Mouse (Mus musculus): ENCODE results near the gene Ptp4a2.

The Ptp4a2 gene

DNA sequence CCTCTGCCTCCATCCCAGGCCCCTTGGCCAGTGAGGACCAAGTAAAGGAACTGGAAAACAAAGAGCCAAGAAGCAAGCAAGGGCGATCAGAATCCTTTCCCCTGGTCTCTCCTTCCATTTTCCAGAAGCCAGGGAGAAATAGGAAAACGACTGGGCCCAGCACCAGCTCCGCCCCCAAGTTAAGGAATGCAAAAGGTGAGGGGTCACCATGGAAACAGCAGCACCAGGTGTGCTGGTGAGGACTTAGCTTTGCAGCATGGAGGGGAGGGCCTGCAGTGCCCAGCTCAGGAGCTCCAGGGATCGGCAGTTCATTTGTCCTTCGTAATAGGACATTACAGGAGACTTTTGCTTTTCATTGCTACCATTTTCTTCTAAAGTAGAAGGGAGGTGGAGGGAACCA, 13.0 kb upstream of the Ptp4a2 start:
- DNase-seq (ENCODE audit: low spot score): no peak

DNA sequence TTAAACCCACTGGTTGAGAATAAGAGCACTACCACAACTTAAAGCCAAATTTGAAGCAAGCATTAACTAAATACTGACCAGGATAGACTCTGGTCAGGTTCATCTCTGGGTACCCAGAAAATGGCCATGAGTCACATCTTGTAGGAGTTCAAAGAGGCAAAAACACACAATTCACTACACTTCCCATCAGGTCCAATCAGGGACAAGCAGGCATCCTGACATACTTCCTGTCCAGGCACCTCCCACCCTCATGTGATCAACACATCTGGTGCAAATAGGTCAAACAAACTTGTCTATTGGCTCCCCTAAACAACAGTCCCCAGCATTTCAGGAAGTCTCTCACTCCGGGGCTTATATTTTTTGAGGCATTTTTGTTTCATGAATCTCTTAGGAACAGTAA, 7.7 kb upstream of the Ptp4a2 start:
- no peak for DNase-seq (ENCODE audit: low spot score)

DNA sequence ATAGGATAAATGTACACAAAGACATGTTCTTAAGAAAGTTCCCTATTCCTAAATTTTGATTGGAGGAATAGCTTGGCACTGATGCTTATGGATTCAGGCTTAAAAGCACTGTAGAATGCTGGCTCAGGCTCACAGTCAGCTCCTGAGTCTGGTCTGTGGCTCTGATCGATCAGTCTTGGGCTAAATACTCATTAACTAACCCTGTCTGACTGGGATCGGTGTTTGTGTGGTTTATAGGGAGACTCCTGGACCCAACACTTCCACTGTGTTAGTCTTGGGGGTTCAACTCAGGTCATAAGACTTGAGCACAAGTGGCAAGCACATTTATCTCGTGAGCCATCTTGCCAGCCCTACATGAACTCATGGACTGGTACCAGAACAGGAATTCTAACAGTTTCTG, 6.0 kb upstream of the Ptp4a2 start:
- no peak for DNase-seq (ENCODE audit: low spot score)

DNA sequence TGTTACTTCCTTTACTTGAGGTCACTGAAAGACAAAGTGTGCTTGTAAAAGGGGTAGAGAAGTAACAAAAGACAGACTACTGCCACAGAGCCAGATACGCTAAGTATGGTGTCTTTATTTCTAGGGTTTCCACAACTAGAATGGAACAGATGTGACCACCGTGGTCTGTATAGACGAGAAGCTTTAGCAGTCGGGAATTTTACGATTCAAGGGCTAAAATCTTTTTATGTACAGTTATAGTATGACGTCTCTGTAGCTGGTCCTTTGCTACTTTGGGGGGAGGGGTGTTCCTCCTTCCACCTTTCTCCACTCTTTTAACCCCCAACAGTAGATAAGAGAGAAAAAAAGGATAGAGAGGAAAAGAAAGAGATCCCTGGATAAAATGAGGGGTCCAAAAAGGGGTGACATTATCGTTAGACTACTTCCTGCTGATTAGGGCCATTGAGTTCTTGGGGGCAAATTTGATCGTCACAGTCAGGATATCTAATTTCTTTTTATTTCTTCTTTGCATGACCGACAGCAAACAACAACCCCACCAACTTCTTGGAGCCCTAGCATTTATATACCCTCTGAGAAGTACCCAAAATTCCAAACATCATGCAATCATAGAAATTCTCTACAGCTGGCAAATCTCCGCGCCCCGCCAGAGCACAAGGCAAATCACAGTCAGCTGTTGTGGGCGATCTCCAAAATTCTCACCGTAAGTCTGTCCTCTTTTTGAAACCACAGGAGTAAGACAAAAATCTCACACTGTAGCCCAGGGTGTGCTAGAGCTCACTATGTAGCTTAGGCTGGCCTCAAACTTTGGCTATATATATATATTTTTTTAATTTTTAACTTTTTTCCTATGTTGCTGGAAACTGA, 818 bp downstream of the Ptp4a2 start:
- no peak for DNase-seq (ENCODE audit: low spot score)

DNA sequence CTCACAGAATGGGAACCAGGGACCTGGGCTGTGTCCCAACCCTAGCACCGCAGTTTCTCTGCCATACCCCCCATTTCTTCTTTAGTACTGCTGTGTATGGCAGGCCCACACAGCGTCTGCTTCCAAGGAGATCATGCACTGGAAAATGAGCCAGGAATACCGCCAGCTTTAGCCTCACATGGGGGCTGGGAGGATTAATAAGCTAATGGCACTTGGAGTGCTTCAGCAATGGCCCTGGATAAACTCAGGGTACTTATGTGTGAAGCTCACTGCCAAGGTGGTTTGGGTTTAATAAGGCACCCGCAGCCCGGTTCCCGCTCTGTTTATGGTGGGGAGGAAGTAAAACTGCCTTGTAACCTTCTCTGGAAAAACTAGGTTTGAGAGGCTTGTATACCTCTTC, 6.6 kb downstream of the Ptp4a2 start:
- no peak for DNase-seq (ENCODE audit: low spot score)

DNA sequence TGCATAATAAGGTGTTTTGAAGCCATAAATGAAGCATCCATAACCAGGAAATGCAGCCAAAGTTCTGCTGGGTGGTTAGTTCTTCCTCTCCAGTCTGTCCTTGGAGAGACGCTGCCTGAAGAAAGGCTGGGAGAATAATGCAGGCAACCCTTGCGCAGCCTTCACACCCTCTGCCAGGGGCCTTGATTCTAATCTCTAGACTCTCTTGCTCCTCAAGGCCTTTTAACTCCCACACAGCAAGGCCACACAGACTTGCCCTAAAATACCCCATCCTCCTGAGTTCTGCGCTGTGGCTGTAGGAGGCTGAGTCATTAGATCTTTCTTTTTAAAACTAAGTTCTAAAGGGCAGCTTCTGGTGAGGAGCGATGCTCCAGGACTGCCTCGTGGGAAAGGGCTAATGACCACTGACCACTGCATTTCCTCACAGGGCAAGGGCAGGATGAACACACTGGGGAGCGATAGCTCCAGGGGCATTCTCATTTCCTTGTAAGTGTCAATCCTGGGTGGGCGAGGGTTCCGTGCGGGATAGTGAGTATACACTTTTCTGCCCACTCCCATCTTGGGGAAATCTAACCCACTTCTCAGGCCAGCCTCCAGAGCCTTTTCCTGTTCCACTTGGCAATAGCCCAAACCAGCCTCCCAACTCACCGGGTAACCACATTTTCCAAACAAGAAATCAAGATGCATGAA, 7.6 kb downstream of the Ptp4a2 start:
- no peak for DNase-seq (ENCODE audit: low spot score)

DNA sequence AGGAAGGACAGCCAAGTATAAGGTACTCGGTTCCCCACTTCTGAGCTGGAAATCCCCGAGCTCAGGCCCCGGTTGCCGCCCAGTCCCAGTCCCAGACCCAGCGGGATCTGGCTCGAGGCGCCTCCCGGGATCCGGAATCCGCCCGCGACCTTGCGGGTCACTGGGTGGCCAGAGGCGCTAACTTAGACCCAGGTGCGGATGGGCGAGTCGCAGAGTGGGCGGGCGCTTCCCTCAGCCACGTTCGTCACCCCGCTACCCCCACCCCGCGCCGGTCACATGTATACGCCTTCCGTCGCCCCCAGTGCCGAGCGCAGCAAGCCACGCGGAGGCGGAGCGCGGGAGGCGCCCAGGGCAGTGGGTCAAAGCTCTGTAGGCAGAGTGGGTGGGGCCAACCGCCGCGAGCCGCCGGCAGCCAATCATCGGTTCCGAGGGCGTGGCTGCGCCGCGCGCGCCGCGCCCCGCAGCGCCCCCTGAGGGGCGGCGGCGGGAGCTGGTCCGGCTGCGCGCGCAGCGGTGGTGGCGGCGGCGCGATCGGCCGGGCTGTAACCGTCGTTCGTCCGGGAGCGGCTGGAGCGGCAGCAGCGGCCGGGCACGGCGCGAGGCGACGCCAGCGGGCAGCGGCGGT, 8.8 kb downstream of the Ptp4a2 start:
- DNase-seq (ENCODE audit: low spot score): peak; percentile 92

DNA sequence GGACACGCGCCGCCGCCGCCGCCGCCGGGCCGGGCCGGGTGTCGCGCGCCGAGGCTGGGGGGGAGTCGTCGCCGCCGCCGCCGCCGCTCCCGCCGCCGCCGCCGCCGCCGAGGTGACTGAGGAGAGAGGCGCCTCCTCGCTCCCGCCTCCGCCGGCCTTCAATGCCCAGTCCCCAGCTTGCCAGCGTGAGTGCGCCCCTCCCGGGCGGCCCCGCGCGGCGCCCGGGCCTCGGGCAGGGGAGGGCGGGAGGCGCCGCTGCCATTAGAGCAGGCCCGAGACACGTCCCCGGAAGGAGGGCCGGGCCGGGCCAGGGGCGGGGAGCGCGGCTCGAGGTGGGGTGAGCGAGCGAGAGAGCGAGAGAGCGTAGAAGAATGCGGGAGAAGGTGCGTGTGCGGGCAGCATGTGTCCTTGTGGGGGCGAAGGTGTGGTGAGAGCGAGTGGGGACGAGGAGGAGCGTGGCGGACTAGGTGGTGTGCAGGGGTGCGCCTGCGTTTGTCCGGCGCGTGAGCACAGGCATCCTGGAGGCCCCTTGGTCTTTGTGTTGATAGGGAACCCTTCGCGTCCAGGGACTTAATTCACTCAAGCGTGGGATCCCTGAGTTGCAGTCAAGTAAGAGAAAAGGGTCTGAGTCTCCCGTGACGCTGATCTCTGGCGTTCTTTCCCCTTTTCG, 9.5 kb downstream of the Ptp4a2 start:
- no peak for DNase-seq (ENCODE audit: low spot score)

DNA sequence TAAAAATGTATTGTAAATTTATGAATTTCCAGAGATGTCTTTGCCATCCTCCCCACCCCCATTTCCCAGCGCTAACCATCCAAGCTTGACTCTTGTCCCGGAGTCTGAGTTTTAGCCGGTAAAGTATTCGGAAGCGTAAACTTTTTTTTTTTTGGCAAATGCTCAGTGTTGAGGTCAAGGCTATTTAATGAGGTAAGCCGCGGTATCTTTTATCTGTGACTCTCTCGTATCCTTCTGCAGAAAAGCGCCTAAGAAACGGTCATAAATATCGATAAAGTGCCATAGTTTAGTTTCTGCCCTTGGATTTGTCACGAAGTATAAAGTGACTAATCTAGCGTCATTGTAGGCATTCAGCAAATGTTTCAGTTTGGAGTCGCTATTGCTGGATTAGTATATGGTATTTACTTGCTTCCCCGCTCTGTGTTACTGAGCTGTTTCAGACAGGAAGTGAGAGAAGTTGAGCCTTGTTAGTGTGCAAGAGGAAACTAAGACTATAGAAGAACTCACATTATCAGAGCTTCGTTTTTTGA, 10.1 kb downstream of the Ptp4a2 start:
- DNase-seq (ENCODE audit: low spot score): no peak

DNA sequence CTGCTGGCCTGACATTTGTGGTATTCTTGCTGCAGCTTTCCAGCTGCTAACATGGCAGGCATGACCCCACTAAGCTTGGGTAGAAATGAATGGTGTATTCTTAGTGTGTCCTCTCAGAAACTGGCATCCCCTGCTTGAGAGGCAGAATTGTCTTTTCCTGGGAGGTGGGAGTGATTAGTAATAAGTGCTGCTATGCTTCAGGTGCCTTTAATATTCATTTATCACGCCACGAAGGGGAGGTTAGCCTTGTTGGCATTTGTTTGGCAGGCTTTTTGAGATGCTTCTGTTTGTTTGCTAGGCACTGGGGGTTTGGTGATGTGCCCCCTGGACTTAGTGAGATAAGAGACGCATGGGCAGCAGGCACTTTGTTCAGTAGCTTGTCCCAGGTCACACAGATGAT, 11.3 kb downstream of the Ptp4a2 start:
- no peak for DNase-seq (ENCODE audit: low spot score)

DNA sequence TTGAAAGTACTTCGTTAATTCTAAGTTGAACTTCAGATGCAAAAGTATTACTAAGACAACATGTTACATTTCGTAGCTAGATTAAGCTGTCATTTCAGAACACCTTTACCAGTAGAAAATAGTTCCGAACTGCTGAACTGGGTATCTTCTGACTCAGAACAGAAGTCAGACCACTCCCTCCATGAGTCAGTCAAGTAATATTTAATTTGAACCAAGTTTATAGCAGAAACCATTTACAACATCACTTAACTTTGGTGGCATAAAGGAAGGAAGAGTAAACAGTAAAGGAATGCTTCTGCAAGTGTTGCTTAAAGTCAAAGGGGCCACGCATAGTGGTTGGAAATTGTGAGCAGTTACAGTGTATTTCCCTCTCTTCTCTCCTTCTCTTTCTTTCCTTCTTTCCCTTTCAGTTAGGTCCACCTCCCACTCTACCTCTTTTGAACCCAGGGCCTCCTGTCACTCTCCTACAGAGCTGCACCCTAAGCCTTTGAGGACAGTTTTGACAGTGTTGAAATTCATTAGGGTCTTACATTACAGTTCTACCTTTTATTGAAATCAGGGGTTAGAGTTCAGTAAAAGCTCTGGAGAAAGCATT, 12.3 kb downstream of the Ptp4a2 start:
- DNase-seq (ENCODE audit: low spot score): no peak

DNA sequence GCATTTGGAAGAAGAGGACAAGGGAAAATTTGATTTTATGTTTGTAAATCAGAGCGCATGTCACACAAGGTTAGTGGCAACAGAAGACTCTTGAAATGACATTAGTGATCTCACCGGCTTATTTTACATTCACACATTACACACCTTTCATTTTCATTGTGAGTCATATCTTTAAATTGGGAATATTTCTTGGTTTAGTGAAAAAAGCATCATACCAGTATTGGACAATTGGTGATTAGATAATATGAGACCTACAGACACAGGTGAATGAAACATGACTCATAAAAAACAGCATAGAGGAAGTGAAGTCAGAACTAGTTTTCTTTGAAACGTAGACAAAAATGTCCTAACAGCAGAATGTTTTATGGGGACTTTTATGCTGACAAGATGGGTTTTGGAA, 16.6 kb downstream of the Ptp4a2 start:
- DNase-seq (ENCODE audit: low spot score): no peak

DNA sequence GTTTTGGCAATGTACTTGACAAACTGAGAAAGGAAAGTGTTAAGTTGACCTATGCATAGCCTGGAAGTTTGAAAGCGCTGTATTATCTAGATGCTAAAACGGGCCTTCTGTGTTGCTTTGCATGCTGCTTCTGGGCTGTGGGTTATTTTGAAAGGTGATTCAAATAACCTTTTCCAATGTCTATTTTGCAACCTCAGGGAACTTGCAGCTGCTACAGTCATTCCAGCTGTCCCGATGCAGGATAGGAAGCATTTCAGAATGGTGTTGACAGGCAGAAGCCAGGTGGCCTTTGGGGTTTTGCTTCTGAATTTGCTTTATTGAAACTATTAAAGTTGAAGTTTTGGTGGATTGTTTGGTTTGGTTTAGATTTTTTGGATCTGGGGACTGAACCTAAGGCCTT, 17.1 kb downstream of the Ptp4a2 start:
- DNase-seq (ENCODE audit: low spot score): no peak

DNA sequence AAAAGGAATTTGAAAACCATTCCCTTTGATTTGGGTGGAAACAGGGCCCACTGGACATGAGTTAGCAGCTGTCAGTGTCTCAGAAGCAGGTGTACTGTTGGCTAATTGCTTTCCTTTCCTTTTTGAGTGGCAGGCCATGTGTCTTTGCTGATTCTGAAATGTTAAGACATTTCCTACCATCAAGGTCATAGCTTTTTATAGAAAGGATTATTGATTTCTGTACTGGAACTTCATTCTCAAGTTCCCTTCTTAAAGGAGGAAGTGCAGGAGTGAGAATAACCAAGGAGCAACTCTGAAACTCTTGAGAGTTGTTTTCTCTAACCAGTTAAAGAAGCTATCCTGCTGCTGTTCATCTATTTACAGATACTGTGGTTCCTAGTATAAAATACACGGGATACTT, 18.8 kb downstream of the Ptp4a2 start:
- no peak for DNase-seq (ENCODE audit: low spot score)

DNA sequence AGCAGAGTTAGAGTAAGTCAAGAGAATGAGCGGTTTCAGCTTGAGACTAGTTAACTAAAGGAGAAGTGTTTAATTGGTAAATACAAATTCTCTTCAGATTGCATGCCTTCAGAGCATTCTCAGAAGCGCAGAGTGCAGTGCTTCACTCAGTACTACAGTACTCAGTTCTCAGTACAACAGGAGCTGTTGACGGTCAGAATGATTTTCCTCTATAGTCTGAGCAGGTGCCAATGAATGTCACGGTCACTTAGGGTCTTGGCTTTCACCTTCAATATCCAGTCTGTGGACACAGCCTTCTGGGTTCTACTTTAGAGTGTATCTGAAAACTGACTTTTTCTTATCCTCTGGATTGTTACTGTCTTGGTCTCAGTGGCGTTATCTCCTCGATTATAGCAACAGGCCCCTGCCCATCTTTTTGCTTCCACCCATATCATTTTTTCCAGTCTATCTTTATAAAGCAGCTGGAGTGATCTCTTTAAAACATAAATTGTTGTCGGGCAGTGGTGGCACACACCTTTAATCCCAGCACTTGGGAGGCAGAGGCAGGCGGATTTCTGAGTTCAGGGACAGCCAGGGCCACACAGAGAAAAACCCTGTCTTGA, 19.4 kb downstream of the Ptp4a2 start:
- DNase-seq (ENCODE audit: low spot score): no peak

DNA sequence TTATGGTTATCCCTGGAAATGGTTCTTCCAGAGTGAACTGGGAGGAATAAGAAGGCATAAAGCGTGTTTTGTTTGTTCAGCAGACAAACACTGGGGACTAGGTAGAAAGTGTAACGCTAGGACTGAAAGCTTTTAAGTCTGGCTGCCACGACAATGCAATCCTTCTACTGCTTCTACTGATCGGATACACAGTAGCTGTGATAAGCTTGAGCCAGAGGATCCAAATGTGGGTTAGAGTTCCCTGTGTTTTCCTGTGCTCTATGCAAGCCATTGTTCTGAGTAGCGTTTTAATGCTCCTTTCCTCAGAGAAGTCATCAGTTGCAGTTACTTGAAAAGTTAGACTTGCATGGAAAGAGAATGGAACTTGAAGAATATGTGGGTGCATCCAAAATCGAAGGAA, 23.6 kb downstream of the Ptp4a2 start:
- DNase-seq (ENCODE audit: low spot score): no peak

DNA sequence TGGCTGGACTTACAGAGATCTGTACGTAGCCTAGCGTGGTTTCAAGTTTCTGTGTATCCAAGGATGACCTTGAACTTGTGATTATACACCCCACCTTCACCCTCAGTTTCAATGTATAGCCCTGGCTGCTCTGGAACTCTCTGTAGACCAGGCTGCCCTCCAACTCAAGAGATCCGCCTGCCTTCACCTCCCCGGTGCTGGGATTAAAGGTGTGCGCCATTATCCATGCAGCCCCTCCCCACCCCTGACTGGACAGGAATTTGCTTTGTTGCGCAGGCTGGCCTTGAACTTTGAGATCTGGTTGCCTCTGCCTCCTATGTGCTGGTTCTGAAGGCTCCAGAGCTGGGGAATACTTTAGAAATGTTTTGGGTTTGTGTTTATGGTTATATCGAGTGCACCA, 24.3 kb downstream of the Ptp4a2 start:
- no peak for DNase-seq (ENCODE audit: low spot score)

DNA sequence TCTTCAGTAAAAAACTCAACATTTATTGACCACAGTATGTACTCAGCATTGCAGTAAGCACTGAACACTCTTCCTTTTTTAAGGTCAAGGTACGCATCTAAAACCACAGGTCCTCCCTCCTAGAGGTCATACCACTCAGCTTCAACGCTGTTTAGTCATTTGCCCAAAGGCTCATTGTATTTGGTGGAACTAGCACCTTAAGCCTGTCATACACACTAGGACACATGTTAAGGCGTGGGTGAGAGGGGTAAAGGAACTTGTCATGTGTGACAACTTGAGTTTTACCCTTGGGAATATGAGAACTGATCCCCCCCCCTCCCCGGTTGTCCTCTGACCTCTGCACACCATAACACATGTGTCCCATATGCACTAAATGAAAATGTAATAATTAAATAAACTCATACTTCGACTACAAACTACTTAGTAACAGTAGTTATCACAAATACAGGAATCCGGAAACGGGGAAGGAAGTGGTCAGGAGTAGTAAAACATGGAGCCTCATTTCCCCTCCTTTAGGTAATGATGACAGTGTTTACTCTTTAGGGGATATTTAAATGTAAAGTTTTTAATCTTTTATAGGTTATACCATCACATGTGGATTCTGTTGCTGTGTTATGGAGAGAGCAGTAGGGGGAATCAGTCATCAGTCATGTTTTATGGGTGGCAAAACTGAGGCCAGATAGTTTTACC, 29.0 kb downstream of the Ptp4a2 start:
- DNase-seq (ENCODE audit: low spot score): no peak

DNA sequence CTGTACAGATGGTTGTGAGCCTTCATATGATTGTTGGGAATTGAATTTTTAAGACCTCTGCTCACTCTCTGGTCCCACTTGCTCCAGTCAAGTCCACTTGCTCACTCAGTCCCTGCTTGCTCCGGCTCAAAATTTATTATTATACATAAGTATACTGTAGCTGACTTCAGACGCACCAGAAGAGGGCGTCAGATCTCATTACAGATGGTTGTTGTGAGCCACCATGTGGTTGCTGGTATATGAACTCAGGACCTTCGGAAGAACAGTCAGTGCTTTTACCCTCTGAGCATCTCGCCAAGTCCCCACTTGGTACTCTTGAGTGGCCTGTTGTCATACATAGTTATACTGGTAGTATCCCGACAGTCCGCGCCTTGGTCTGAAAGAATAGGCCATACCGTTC, 35.8 kb downstream of the Ptp4a2 start:
- DNase-seq (ENCODE audit: low spot score): no peak

DNA sequence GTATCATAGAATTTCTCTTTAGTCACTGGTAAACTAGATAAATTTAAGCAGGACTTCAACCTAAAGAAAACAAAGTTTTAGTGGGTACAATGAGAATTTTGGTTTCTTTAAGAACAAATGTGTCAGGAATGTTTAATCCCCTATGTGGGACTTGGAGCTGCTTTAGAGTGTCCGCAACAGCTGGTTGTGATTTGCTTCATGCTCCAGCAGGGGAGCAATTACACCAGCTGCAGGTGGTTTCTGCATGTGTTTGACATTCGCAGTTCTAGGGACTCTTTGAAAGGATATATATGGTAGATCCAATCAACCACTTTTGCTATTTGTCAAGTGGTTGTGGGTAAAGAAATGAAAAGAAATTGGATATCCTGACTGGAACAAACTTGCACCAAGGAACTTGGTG, 39.5 kb downstream of the Ptp4a2 start:
- DNase-seq (ENCODE audit: low spot score): no peak

DNA sequence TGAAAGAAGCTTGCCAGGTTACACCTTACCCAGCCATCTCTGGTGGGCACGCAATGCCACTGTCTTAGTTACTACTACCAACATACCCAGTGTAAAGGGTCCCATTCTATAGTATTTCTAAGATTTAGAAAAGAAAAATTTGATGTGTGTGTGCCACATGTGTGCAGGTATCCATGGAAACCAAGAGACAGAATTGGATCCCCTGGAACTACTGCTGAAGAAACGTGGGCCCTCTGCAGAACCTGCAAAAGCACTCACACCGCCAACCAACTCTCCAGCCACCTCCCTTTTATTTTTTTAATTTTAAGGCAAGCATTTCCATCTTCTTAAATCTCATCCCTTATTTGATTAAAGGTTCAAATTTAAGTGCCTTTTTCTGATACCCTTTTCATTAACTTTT, 40.8 kb downstream of the Ptp4a2 start:
- DNase-seq (ENCODE audit: low spot score): no peak
